Mouse (Mus musculus): ENCODE results near the gene Rab17. TPM values are rescaled to one million over a fixed set of nuclear protein-coding genes. Genes with fewer than 3 reads are reported as not detected.

Rab17 gene
- polyA plus RNA-seq, 1 experiment from 2014 or later = not detected

- H3K27ac ChIP-seq (ENCODE audit: low read depth, low read length) = no peak overlapping the region
- no peak overlapping the region for H3K4me2 ChIP-seq (replicated peaks; ENCODE audit: low read depth, low read length)
- 40% methylated on average over 16 of the region's 17 CpGs for WGBS
- H3K36me3 ChIP-seq (ENCODE audit: control insufficient read depth, insufficient read depth, low read length) = no peaks in the 10 kb centered on the region
- no peak overlapping the region for H3K4me3 ChIP-seq (ENCODE audit: low read depth, low read length)
- no peak for ATAC-seq (ENCODE audit: low FRiP score)
- DNase-seq (ENCODE audit: low spot score) = peak; percentile 9
- H3K27me3 ChIP-seq (ENCODE audit: control insufficient read depth, insufficient read depth, low read length) = no peaks in the 10 kb centered on the region
- H3K4me1 ChIP-seq (replicated peaks; ENCODE audit: control insufficient read depth, insufficient read depth, low read length) = no peaks in the 10 kb centered on the region
- no peaks in the 10 kb centered on the region for H3K9me3 ChIP-seq (ENCODE audit: control insufficient read depth, low read length)
- no peak overlapping the region for H3K9ac ChIP-seq (ENCODE audit: low read depth, low read length)
These were observed 59.8 kb downstream of the Rab17 start for GRCm38 (mm10) chr1:90909631-90910152.

GRCm38 (mm10) chr1:90909161-90909560 lies 60.3 kb downstream of the Rab17 start:
- Histone ChIP-seq H3K4me3 (ENCODE audit: low read depth, low read length) (no peak overlapping the region), H3K4me2 (replicated peaks; ENCODE audit: low read depth, low read length) (no peak overlapping the region), H3K4me1 (replicated peaks; ENCODE audit: control insufficient read depth, insufficient read depth, low read length) (no peaks in the 10 kb centered on the region), H3K27ac (ENCODE audit: low read depth, low read length) (no peak overlapping the region), H3K27me3 (ENCODE audit: control insufficient read depth, insufficient read depth, low read length) (no peaks in the 10 kb centered on the region), H3K9ac (ENCODE audit: low read depth, low read length) (no peak overlapping the region), H3K9me3 (ENCODE audit: control insufficient read depth, low read length) (no peaks in the 10 kb centered on the region), H3K36me3 (ENCODE audit: control insufficient read depth, insufficient read depth, low read length) (no peaks in the 10 kb centered on the region)
- no peak for ATAC-seq (ENCODE audit: low FRiP score)
- no peak for DNase-seq (ENCODE audit: low spot score)

Other genes starting within 250 kb of the Rab17 start
- gene Col6a3, start 125.7 kb downstream of the Rab17 start, polyA plus RNA-seq (2014; fragmentation: Nextera tagmentation; extraction: Ambion mirVana) = 9.2 and 12.5 TPM in 2 replicates
- 0.03 TPM in 1 of 2 replicates, not detected in the other for gene Mlph, start 54.6 kb downstream of the Rab17 start, polyA plus RNA-seq (2014; fragmentation: Nextera tagmentation; extraction: Ambion mirVana)
- not detected in 2 replicates for gene Prlh, start 16.6 kb downstream of the Rab17 start, polyA plus RNA-seq (2014; fragmentation: Nextera tagmentation; extraction: Ambion mirVana)
- 23.5 and 27.7 TPM in 2 replicates for gene Lrrfip1, start 29.1 kb upstream of the Rab17 start, polyA plus RNA-seq (2014; fragmentation: Nextera tagmentation; extraction: Ambion mirVana)
- 0.25 and 1.4 TPM in 2 replicates for gene Rbm44, start 175.4 kb upstream of the Rab17 start, polyA plus RNA-seq (2014; fragmentation: Nextera tagmentation; extraction: Ambion mirVana)
- gene Ramp1, start 210.2 kb upstream of the Rab17 start, polyA plus RNA-seq (2014; fragmentation: Nextera tagmentation; extraction: Ambion mirVana) = 0.29 and 0.35 TPM in 2 replicates